Mouse (Mus musculus): ENCODE data around the gene Zfp512b. TPM values are rescaled to one million over a fixed set of nuclear protein-coding genes. Genes with fewer than 3 reads are reported as not detected.
A peak's percentile ranks its signal among the peaks of the same experiment; 100 is the strongest.

The Zfp512b gene
- 43.1 and 51.6 TPM in 2 replicates for polyA plus RNA-seq (2015; fragmentation: Nextera tagmentation; extraction: Ambion mirVana)

DNA sequence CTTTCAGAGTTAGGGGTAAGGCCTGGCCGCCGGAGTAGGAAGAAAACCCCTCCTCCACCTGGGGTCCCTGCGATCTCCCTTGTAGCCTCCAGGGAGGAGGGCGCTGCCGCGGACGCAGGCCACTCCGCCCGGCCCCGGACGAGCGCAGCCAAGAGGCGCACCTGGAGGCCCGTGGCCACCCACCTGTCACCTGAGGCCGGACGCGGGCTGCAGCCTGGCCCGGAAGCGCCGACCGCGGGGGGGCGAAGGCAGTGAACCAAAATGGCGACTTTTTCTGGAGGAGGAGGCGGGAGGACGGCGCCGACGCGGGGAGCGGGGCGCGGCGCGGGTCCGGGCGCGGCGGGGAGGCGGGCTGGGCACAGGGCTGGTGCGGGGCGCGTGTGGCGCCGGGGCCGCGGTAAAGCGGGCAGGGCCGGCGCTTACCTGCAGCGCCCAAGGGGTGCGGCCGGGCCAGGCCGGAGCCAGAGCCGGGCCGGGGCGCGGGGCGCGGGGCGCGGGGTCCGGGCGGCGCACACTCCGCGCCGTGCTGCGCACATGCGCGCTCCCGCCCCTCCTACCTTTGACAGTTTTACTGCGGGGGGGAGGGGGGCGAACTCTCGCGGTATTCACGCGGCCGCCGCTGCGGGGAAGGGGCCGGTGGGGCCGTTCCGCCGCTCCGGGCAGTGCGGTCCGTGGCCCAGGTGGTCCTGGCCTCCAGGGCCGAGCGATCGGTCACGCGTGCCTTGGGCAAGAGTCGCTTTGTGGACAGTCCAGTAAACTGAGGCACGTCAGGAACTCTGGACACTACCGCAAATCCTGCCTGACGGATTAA is at the start of gene Zfp512b:
Gene Zfp512b (minus strand): TSS at position 573 of the 811 bp plus-strand sequence.
- no peaks in the 10 kb centered on the region for H3K9me3 ChIP-seq (replicated peaks)
- peak within 1 kb of the TSS; percentile 79 for H3K4me2 ChIP-seq
- H3K4me3 ChIP-seq (replicated peaks): peak within 1 kb of the TSS; percentile 94
- ATAC-seq (replicated peaks; ENCODE audit: low FRiP score): peak; percentile 84
- peak within 1 kb of the TSS; percentile 88 for H3K27ac ChIP-seq
- H3K9ac ChIP-seq: peak within 1 kb of the TSS; percentile 96
- under 1% methylated on average over 63 of the region's 97 CpGs for WGBS
- H3K36me3 ChIP-seq: peaks cover 41% of the 10 kb centered on the region
- peaks cover 24% of the 10 kb centered on the region for H3K4me1 ChIP-seq
- H3K27me3 ChIP-seq: no peaks in the 10 kb centered on the region

DNA sequence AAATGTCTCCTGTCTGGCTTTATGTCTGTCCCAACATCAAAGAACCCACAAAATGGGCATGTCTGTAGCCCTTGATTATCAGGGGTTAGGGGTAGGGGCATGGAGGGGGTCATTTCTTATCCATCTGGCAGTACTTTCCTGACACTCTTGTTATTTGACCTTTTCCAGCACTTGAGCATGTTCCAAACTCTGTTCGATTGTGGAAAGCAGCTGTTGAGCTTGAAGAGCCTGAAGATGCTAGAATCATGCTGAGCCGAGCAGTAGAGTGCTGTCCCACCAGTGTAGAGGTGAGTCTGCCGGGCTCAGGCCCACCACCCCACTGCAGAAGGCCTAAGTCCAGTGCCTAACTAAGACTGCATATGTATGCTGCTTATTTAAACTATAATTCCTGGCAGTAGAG is 43.3 kb upstream of the Zfp512b start:
- no peak overlapping the region for H3K4me3 ChIP-seq (replicated peaks)
- H3K4me2 ChIP-seq: no peak overlapping the region
- no peaks in the 10 kb centered on the region for H3K4me1 ChIP-seq
- H3K9ac ChIP-seq: no peak overlapping the region
- no peaks in the 10 kb centered on the region for H3K9me3 ChIP-seq (replicated peaks)
- no peak overlapping the region for H3K27ac ChIP-seq
- no peak for ATAC-seq (replicated peaks; ENCODE audit: low FRiP score)
- no peaks in the 10 kb centered on the region for H3K27me3 ChIP-seq
- 91% methylated on average over 3 of the region's 3 CpGs for WGBS
- peaks cover 85% of the 10 kb centered on the region for H3K36me3 ChIP-seq

DNA sequence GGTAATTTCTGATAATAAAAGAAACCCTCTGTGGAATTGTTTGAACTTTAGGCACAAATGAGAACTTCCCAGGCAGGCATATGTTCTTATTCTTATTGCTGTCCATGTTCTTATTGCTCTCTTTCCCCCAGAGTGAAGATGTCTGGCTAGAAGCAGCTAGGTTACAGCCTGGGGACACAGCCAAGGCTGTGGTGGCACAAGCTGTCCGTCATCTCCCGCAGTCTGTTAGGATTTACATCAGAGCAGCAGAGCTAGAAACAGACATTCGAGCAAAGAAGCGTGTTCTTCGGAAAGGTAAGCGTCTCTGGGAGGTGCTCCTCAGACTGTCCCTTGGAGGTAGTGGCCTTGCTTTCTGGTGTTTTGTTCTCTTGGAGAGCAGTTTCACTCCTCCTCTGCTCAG is 40.0 kb upstream of the Zfp512b start:
- Histone ChIP-seq H3K36me3 (peaks cover 73% of the 10 kb centered on the region), H3K9me3 (replicated peaks) (no peaks in the 10 kb centered on the region), H3K27me3 (no peaks in the 10 kb centered on the region), H3K4me1 (no peaks in the 10 kb centered on the region), H3K4me3 (replicated peaks) (no peak overlapping the region), H3K4me2 (no peak overlapping the region), H3K27ac (no peak overlapping the region), H3K9ac (no peak overlapping the region)
- 92% methylated on average over 6 of the region's 6 CpGs for WGBS
- ATAC-seq (replicated peaks; ENCODE audit: low FRiP score): no peak

- no peak overlapping the region for H3K27ac ChIP-seq
- peaks cover 71% of the 10 kb centered on the region for H3K36me3 ChIP-seq
- no peaks in the 10 kb centered on the region for H3K4me1 ChIP-seq
- no peak for ATAC-seq (replicated peaks; ENCODE audit: low FRiP score)
- H3K27me3 ChIP-seq: no peaks in the 10 kb centered on the region
- H3K9me3 ChIP-seq (replicated peaks): no peaks in the 10 kb centered on the region
- H3K4me3 ChIP-seq (replicated peaks): no peak overlapping the region
- no peak overlapping the region for H3K9ac ChIP-seq
- H3K4me2 ChIP-seq: no peak overlapping the region
These were observed 35.9 kb upstream of the Zfp512b start for GRCm38 (mm10) chr2:181628471-181628870.

DNA sequence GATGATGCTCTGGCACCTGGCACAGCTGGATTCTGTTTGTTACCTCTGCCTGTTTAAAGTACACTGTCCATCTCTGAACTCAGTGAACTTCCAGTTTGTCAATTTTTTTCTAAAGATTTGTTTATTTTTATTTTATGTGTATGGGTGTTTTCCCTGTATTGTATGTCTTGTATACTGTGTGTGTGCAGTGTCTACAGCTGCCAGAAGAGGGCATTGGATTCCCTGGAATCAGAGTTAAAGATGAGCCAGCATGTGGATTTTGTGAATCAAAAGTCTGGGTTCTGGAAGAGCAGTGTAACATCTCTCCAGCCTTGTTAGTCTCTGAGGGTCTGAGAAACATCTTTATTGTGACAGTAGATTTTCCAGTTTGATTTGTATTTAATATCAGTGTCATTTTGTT is 30.8 kb upstream of the Zfp512b start:
- Histone ChIP-seq H3K4me3 (replicated peaks) (no peak overlapping the region), H3K4me2 (no peak overlapping the region), H3K27ac (no peak overlapping the region), H3K9me3 (replicated peaks) (no peaks in the 10 kb centered on the region), H3K27me3 (no peaks in the 10 kb centered on the region), H3K4me1 (no peaks in the 10 kb centered on the region), H3K9ac (no peak overlapping the region), H3K36me3 (peaks cover 84% of the 10 kb centered on the region)
- ATAC-seq (replicated peaks; ENCODE audit: low FRiP score): no peak

DNA sequence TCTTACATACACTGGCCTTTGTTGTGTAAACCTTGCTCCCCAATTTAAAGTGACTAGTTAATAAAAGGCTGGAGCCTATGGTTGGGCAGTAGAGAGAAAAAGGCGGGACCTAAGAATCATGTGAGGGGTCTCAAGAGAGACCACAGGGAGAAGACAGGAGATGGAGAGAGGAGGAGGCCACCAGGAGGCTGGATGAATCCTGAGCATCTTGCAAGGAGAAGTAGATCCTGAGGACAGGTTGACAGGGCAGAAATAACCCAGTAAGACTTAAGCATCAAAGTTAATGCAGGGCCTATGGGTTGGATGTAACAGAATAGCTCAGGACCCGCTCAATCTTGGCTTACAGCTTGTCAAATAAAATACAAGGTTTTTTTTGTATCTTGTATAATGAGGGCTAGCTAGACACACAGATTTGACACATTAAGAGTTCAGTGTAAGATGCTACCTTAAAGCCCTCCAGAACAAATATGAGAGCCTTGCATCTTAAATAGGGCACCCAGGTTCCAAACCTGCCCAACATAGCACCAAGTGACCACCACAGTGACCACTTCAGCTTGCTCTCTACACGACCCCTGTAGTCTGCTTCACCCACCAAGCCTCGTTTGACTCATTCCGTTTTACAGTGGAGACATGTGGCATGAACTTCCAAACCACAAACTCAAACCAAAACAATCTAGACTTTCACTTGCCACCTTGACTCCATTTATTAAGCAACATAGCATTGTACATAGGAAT is 26.3 kb upstream of the Zfp512b start:
- H3K36me3 ChIP-seq: peaks cover 68% of the 10 kb centered on the region
- no peak overlapping the region for H3K4me3 ChIP-seq (replicated peaks)
- no peak for ATAC-seq (replicated peaks; ENCODE audit: low FRiP score)
- WGBS: 87% methylated on average over 5 of the region's 5 CpGs
- H3K27ac ChIP-seq: no peak overlapping the region
- H3K4me2 ChIP-seq: no peak overlapping the region
- no peaks in the 10 kb centered on the region for H3K4me1 ChIP-seq
- no peaks in the 10 kb centered on the region for H3K27me3 ChIP-seq
- no peak overlapping the region for H3K9ac ChIP-seq
- no peaks in the 10 kb centered on the region for H3K9me3 ChIP-seq (replicated peaks)

GRCm38 (mm10) chr2:181602367-181602766 is 9.8 kb upstream of the Zfp512b start:
- 0 out of 2 replicates have a peak, but pooled peaks cover 3% of the 10 kb centered on the region for H3K36me3 ChIP-seq
- WGBS: 78% methylated on average over 4 of the region's 4 CpGs
- no peak overlapping the region for H3K27ac ChIP-seq
- no peaks in the 10 kb centered on the region; the same call in 1 of the 2 replicates for H3K27me3 ChIP-seq
- peaks cover 43% of the 10 kb centered on the region for H3K4me1 ChIP-seq
- peak overlapping the region; percentile 96 for H3K4me3 ChIP-seq (replicated peaks)
- peak overlapping the region; percentile 81 for H3K4me2 ChIP-seq
- H3K9ac ChIP-seq: no peak overlapping the region
- no peaks in the 10 kb centered on the region for H3K9me3 ChIP-seq (replicated peaks)
- no peak for ATAC-seq (replicated peaks; ENCODE audit: low FRiP score)

- Histone ChIP-seq H3K36me3 (0 out of 2 replicates have a peak, but pooled peaks cover 3% of the 10 kb centered on the region), H3K9ac (peak overlapping the region; percentile 93), H3K27me3 (no peaks in the 10 kb centered on the region; the same call in 1 of the 2 replicates), H3K4me1 (peaks cover 48% of the 10 kb centered on the region), H3K9me3 (replicated peaks) (no peaks in the 10 kb centered on the region), H3K27ac (no peak overlapping the region; the same call in 1 of the 2 replicates), H3K4me3 (replicated peaks) (peak overlapping the region; percentile 96), H3K4me2 (peak overlapping the region; percentile 81)
- ATAC-seq (replicated peaks; ENCODE audit: low FRiP score): no peak
- 27% methylated on average over 10 of the region's 10 CpGs for whole genome bisulfite sequencing
These were observed 9.1 kb upstream of the Zfp512b start for GRCm38 (mm10) chr2:181601751-181602145.

GRCm38 (mm10) chr2:181600828-181601750 is 8.5 kb upstream of the Zfp512b start:
- Histone ChIP-seq H3K9me3 (replicated peaks) (no peaks in the 10 kb centered on the region), H3K9ac (peak overlapping the region; percentile 93), H3K27me3 (no peaks in the 10 kb centered on the region; the same call in 1 of the 2 replicates), H3K27ac (peak overlapping the region; percentile 87), H3K4me2 (peak overlapping the region; percentile 81), H3K4me1 (peaks cover 48% of the 10 kb centered on the region), H3K36me3 (0 out of 2 replicates have a peak, but pooled peaks cover 6% of the 10 kb centered on the region), H3K4me3 (replicated peaks) (peak overlapping the region; percentile 96)
- 1% methylated on average over 57 of the region's 57 CpGs for WGBS
- peak; percentile 93 for ATAC-seq (replicated peaks; ENCODE audit: low FRiP score)

DNA sequence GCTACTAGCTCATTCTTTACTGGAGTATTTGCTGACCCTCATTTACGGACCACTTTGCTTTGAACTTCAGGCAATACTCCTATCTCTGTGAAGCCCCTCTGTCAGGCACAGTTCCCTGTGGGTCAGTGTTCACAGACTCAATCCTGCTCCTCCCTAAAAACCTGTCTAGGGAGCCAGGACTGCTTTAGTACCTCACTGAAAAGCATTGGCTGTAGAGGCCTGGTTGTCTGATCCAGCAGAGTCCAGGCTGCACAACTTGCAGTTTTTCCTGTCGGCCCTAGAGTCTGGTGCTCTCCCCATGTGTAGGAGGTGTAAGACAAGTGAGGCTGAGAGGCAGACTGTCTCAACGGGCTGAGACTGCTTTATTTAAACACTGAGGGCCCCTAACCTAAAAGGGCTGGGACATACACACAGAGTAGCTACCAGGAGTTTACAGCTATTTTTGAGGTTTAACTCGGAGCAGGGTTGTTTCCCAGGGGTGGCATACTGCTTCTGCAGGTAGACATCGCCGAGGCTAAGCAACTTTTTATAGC is 7.7 kb upstream of the Zfp512b start:
- H3K27ac ChIP-seq: peak overlapping the region; percentile 87
- no peaks in the 10 kb centered on the region for H3K9me3 ChIP-seq (replicated peaks)
- H3K4me1 ChIP-seq: peaks cover 48% of the 10 kb centered on the region
- peak overlapping the region; percentile 93 for H3K9ac ChIP-seq
- ATAC-seq (replicated peaks; ENCODE audit: low FRiP score): 0 out of 2 replicates have a peak, but pooled peaks have one; percentile 1
- H3K36me3 ChIP-seq: 0 out of 2 replicates have a peak, but pooled peaks cover 7% of the 10 kb centered on the region
- H3K27me3 ChIP-seq: no peaks in the 10 kb centered on the region; the same call in 1 of the 2 replicates
- WGBS: 44% methylated on average over 6 of the region's 6 CpGs
- H3K4me2 ChIP-seq: peak overlapping the region; percentile 81
- H3K4me3 ChIP-seq (replicated peaks): peak overlapping the region; percentile 96

All from kidney, embryonic 15.5 days (tissue).